Mouse (Mus musculus) small intestine, adult 2 months (tissue): Measurements from ENCODE around the gene Slc24a3.

Source experiments
- CTCF ChIP-seq: fragments of 200-500 bp; IDR thresholded peaks from 2 replicates; pipeline ENCODE4 v1.5.1; 2012; ENCODE audit warnings: low read depth, mild to moderate bottlenecking, control low read depth, inconsistent platforms, low read length, moderate library complexity, mixed read lengths; ENCODE audit not compliant: insufficient replicate concordance, insufficient read length; ENCODE audit errors: extremely low read depth
- POLR2A ChIP-seq: fragments of 200-500 bp; IDR thresholded peaks from 2 replicates; pipeline ENCODE4 v1.6.1; 2012; ENCODE audit warnings: low read depth, mild to moderate bottlenecking, control low read depth, inconsistent platforms, low read length, moderate library complexity

GRCm38 (mm10) chr2:145227351-145227750 is 59.8 kb downstream of the Slc24a3 start:
- TF ChIP-seq CTCF (no peak), POLR2A (no peak)
